Mouse (Mus musculus): ENCODE measurements at regions not wholly inside any gene's neighbourhood (a gene's known extent, or its start where the extent isn't known, plus 50 kb on each side); places are given as distances from the start of the nearest gene placed in this dataset.

DNA sequence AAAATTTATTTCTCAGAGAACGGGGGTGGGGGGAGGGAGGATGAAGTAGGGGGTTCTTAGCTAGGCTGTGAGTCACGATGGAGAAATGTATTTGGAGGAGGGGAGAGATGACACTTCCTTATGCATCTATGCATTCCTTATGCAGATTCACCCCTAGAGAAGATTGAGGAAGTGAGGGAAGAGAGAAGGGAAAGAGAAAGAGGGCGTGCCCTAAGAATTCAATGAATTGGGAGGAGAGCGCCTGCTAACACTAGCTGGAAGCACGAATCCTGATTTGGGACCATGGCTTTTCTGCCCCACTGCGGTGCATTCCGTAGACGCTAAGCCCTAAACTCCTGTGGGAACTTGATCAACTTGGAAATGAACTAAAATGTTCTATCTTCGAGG is 56.1 kb downstream of the Foxi3 start:
- no peak for DNase-seq (ENCODE audit: extremely low spot score, low spot score)

DNA sequence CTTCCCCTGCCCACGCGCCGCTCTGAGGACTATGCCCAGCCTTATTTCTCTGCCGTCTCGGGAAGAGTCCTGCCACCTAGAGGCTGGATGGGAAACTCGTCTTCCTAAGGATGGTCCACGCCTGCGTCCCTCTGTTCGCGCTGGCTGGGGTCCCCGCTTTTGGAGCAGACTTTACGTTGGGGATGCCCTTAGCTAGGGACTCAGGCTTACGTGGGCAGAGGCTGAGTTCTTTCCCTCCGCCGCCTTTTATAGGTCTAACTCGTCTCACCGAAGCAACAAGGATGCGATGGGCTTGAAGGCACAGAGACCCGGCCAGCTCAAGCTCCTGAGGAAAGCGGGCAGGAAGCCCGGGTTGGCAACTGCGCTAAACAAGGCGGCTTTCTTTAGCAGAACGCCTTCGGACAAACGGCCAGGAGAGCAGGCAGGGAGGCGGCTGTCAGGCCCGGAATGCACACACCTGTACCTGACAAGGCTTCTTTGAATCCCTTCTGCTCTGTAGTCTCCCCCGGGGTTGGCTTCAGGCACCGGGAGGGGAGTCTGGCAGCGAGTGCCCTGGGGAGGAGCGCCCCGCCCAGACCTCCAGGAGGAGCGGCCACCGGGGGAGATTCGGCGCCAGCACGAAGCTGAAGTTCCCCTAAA is 56.6 kb downstream of the Foxi3 start:
- DNase-seq (ENCODE audit: extremely low spot score, low spot score), result peak; percentile 81

DNA sequence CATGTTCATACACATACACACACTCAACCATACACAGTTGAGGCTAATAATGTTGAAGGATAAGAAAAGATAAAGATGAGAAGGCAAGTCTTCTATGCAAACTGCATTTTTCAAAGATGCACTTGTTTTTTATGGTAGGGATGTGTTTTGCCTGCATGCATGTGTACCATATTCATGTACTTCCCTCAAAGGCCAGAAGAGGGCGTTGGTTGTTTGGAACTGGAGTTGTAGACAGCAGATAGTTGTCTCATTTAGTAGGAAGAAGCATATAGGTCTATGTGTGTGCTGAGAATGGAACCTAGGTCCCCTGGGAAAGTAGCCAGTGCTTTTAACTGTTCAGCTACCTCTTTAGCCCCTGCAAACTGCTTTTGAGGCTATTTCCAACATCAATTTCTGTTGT is 60.1 kb downstream of the Foxi3 start:
- DNase-seq (ENCODE audit: extremely low spot score, low spot score), result no peak

DNA sequence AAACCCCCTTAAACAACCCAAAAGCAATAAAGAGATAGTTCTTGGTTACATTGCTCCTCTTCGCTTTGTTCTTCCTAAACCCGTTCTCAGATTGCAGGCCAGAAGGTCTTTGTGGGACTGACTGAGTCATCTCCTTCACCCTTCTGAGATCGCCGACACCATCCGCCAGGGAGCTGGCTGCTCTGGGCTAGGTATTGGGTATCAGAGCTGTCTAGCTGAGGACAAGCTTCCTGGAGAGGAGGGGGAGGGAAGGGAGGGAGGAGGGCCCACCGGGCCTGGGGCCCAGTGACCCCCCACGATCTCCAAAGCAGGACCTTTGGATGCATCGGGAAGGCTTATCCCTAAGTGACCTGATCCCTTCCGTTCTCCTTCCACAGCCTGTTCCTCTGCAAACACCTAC is 65.0 kb downstream of the Foxi3 start:
- DNase-seq (ENCODE audit: extremely low spot score, low spot score), result no peak

DNA sequence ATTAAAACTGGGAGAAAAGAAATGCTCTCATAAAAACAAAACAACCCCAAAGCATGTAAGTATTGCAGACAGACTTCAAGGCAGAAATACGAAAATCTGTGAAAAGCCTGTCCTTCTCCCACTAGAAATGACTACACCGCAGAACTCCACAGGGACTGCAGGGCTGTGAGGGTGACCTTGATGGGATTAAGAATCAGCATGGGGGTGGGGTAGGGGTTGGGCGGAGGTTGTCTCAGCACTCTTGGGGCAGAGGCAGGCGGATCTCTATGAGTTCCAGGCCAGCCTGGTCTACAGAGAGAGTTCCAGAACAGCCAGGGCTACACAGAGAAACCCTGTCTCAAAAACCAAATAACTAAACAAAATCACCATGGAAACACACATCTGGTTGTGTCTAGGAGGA is 69.1 kb downstream of the Foxi3 start:
- no peak for DNase-seq (ENCODE audit: extremely low spot score, low spot score)

DNA sequence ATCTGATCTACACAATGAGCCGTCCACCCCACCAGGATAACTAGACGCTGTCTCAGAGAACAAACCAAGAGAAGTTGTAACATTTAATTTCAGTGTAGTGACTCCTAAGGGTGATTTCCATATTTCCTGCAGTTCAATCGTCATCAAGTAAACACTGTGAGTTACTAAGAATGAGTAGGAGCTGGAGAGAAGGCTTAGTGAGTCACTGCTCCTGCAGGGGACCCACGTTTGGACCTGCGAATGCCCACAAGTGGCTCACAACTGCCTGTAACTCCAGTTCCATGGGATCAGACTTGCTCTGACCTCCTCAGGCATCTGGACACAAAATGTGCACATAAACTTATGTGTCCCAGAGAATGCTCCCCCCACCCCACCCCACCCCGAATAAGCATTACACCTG is 73.3 kb downstream of the Foxi3 start:
- DNase-seq (ENCODE audit: extremely low spot score, low spot score), result no peak

DNA sequence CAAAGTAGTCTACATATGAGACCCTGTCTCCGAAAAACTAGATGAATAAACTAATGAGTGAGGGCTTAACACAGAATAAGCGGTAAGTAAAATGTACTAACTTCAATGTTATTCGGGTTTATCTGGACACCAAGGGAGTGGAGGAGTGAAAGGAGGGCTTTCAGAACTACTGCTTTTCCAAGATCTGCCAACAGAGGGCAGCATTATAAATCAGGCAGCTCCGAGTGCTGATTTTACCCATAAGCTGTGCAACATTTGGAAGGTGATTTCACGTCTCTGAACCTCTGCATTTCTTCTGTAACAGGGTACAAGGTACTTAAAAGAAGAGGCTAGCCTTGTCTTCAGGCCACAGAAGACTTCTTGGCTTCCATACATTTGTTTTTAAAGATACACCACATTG is 74.2 kb downstream of the Foxi3 start:
- DNase-seq (ENCODE audit: extremely low spot score, low spot score), result no peak

DNA sequence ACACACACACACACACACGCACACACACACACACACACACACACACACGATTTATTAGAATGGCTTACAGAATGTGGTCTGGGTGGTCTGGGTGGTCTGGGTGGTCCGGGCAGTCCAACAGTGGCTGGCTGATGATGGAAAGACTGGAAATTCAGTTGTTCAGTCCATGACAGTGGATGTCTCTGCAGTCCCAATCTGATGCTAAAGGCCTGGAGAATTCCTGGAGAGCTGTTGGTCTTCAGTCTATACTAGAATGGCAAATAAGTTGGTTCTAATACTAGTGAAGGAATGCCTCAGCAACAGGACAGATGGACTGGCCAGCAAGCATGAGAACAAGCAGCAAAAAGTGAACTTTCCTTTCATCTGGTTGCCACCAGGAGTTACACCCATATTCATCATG is 87.9 kb downstream of the Foxi3 start:
- DNase-seq (ENCODE audit: extremely low spot score, low spot score), result no peak

DNA sequence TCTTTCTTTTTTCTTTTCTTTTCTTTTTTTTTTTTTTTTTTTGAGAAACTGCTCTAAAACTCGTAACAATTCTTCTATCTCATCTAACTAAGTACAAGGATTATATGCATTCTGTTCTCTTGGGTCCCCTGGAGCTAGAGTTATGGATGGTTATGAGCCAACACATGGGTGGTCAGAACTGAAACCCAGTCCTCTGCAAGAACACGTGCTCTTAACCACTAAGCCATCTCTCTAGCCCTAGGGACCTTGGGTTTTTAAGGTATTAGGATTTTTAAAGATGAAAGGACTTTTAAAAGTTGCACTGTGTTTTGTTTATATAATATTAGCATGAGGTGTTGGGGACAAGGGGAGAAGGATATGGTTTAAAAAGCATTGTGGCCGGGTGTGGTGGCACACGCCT is 88.9 kb downstream of the Foxi3 start:
- DNase-seq (ENCODE audit: extremely low spot score, low spot score), result no peak

DNA sequence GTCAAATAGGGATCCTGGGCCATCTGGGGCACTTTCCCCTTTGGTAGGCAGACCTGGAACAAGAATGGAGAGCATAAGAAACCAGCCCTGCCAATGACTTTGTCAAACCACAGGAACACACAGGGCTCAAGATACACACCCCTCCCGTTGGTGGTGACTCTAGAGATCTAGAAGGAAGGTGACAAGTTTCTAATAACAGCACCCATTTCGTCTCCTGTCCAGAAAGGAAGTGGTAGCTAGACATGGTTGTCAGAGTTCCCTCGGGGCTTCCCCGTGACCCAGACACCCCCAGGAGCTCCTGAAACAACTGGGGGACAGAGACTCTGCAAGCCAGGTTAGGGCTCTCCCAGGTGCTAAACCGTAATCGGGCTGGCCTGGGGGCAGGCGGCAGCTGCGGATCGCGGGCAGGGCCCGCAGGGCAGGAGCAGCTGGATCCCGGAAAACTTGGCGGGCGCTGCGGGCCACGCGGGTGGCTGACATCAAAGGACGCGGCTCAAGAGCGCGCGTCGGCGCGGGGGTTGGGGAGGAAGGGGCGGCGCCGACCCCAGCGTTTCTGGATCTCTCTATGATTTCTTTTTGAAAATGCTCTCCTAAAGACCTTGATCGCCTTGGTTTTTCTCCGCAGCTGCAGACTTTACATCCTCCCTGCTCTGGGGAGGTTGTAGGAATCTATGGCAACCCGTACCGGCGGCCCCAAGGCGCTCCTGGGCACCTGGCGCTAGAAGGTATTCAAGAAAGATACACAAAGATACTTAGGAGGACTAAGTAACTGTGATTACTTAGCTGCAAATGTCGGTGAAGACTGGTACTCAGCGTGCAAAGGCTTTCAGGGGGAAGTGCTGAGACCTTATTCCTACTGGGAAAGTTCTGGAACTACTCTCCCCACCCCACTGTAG is 92.1 kb downstream of the Foxi3 start:
- peak; percentile 58 for DNase-seq (ENCODE audit: extremely low spot score, low spot score)

DNA sequence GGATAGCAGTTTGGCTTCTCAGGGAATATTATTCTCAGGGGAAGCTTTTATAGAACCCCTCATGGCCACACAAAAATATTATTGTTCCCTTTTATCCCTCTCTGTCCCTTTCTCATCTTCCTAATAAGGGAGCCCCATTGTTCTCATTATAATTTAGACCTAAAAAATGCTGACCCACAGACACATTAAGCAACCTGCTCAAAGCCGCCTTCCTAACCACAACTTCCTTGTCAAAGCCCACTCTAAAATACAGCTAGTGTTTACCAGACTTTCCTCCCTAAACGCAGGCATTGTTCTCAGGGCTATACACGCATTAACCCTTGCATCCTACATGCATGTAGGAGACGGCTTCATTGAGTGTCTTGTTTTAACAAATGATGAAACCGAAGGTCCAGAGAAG is 93.9 kb downstream of the Foxi3 start:
- no peak for DNase-seq (ENCODE audit: extremely low spot score, low spot score)

DNA sequence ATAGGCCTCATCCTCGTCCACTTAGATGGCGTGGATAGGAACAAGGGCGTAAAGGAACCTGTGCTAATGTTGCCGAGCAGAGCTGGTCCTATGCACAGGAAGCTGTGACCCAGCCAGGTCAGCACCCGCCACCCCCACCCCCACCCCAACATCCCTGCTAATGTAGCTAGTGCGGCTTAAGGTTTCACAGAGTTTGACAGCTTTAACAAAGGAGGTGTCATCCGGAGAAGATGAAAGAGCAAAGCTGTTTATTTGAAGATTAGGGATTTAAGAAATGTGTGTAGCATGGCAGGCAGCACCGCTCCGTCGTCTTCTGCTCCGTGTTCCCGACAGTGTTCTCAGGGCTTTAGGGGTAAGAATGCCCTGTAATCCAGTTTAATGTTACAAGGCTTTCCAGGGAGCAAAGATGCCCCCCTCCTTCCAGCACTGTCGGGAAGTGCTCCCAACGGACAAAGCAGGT is 93.5 kb downstream of the Thnsl2 start:
- DNase-seq (ENCODE audit: extremely low spot score, low spot score), result no peak

DNA sequence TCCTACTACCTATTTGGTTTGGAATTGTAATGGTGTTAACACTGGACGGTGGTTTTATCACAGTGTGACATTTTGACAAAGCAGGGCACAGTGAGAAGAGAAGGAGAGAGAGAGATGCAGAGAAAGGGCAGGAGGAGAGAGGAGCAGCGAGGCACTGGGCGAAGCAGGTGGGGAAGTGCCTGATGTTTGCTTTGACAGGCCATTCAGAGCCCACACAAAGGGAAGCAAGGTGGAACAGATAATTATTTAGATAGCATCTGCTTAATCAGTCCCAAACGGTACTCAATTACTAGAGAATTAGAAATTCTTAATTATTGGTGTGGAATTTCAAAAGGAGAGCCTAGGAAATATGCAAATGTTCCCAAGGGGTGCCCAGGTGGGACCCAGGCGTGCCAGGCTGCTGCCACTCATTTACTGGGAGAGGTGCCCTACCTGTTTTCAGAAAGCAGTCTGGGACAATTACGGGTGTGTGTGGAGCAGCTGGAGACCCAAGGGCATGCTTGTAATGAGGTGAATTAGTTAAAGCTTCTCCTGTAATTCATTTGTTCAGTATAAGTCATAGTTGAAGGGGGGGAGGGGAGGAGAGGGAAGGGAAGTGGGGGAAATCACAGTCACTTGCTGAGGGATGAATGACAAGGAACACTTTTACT is 86.9 kb downstream of the Thnsl2 start:
- DNase-seq (ENCODE audit: extremely low spot score, low spot score), result no peak

DNA sequence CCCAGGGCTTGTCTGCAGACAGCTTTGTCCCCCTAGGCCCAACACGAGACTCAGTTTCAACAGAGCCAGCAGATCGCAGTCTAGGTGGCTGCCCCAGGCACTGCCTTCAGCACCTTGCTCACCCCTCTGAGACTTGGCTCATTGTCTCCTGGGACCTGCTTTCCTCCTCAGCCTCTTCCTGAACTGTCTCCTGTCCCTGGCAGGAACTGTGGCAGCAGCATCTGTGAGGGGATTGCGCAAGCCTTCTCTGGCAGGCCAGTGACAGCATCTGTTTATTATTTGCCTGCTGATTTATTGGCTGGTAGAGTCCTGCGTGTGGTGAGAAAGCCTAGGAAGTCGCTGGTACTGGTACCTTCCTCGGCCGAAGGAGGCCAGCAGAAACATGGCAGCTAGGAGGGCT is 84.1 kb downstream of the Thnsl2 start:
- DNase-seq (ENCODE audit: extremely low spot score, low spot score), result no peak

DNA sequence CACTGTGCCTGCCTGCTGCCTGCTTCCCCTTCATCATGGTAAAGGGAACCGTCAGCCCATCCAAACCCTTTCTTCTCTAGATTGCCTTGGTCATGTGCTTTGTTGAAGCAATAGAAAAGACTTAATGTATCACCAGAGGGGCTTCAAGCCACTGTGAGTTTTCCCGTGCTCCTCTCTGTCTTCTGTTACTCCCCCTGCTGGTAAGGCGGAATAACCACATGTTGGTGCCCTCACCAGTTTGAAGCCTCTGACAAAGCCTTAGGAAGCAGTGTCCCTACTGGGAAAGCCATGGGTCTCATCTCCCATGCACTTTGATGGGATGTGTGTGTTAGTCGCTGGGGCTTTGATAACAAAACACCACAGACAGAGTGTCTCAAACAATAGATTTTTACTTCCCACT is 81.3 kb downstream of the Thnsl2 start:
- no peak for DNase-seq (ENCODE audit: extremely low spot score, low spot score)

DNA sequence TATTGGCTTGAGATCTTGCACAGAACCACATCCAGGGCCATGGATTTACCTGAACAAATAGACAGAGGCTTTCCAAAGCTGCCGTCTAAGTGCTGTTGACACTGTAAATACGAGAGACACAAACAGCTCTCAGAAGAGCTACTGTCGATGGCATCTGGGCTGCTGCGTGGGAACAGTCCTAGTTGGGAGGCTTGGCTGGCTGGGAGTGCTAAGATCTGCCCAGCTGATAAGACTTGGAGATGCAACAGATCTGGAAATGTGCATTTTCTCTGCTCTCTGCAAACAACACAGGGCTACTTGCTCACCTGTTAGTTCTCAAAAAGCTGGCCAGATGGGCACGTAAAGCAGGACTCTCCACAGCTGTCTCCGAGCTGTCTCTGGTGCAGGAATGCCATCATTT is 78.8 kb downstream of the Thnsl2 start:
- DNase-seq (ENCODE audit: extremely low spot score, low spot score), result no peak

DNA sequence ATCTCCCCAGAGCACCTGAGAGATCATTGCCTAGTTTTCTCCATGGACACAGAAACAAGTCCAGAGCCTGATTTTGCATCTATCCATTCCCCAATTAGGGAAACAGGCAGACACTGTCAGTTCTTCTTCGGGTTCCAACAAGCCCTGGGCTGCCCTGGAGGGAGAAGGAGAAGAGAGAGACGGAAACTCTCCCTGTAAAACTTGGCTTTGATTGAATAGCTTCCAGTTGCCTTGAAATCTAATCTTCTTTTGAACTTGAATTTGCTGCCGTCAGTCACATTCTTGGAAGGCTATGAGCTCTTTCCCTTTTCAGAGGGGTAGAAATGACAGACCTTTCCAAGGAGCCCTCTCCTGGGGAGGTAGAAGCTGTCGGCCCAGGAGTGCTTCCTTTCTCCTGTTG is 75.0 kb downstream of the Thnsl2 start:
- DNase-seq (ENCODE audit: extremely low spot score, low spot score), result no peak

DNA sequence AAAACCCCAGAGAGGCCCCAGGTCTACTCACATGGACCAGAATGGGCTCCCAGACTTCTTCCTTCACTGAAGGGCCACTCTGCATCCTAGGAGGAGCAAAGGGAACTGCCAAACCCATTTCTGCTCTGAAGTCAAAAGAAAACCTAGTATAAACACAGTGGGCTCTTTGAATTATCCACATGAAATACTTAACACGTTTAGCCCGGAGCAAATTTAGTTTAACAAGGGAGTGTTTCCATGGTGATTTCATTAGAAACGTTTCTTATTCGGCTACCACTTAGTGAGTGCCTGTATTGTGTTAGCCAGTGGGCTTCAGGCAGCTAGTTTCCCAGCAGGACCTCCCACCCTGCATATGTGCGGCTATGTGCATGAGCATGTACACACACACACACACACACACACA is 69.4 kb downstream of the Thnsl2 start:
- no peak for DNase-seq (ENCODE audit: extremely low spot score, low spot score)
